Mouse (Mus musculus) gastrocnemius, postnatal 14 days (tissue): ENCODE measurements around the gene Cplx3. TPM values are rescaled to one million over a fixed set of nuclear protein-coding genes. Genes with fewer than 3 reads are reported as not detected.

ENCODE experiments used
- DNase-seq: peaks from one replicate; pipeline ENCODE4 v3.0.0; 2021; ENCODE audit warnings: mixed read lengths
- intact Hi-C: fragments of 180-260 bp; cut with DNase I; formaldehyde crosslinking; loops from one replicate; pipeline ENCODE4 v1.15.1; 2025; ENCODE audit warnings: low total_unique reads
- total RNA-seq, 2 experiments: library from RNA; stranded (reverse); gene quantifications; 2 replicates each; pipeline ENCODE4 v1.2.3; 2021

Gene Cplx3
- total RNA-seq, 2 experiments from 2014 or later: not detected

DNA sequence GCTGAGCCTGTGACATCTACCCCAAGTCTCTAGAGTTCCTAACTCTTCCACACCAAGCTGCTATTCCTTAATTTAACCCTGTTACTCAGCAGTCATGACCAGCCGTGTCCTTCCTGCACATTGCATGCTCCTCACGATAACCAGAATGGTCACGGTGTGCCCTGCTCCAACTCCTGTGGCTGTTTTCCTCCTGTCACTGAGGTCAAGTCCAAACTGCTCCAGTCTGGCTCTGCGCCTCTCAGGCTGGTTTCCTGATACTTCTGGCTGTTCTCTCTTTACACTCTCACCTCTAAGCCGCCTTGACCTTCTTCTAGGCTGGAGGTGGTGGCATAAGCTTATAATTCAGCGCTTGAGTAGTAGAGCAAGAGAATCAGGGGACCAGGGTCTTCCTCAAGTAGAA lies 37.6 kb downstream of the Cplx3 start:
- peak; percentile 44 for DNase-seq
- intact Hi-C loops: no loop called here

- no peak for DNase-seq
- intact Hi-C loops: no loop called here
Measured at GRCm38 (mm10) chr9:57566846-57567245, 39.2 kb downstream of the Cplx3 start.

DNA sequence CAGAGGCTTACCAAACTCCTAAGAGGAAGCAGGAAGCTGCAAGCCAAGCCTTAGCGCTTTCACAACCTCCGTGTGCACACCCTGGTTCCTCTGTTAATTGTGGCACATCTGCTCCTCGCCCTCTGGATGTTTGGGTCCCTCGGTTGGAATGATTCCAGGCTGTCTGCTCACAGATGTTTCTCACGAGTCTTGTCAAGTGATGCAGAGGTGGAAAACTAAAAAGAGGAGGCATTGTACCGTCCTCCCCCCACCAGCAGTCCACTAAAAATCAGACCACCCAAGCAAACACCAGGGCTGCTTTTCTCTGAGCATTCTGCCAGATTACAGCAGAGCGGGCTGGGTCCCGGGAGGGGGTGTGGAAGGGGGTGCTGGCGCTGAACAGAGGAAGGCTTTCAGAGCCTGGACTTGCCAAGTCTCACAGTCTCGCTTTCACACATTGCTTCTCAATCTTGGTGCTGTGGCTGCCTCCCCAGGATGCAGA lies 40.3 kb downstream of the Cplx3 start:
- peak; percentile 68 for DNase-seq
- intact Hi-C loops: no loop called here

GRCm38 (mm10) chr9:57564609-57565008 lies 41.5 kb downstream of the Cplx3 start:
- intact Hi-C loops: no loop called here
- no peak for DNase-seq

DNA sequence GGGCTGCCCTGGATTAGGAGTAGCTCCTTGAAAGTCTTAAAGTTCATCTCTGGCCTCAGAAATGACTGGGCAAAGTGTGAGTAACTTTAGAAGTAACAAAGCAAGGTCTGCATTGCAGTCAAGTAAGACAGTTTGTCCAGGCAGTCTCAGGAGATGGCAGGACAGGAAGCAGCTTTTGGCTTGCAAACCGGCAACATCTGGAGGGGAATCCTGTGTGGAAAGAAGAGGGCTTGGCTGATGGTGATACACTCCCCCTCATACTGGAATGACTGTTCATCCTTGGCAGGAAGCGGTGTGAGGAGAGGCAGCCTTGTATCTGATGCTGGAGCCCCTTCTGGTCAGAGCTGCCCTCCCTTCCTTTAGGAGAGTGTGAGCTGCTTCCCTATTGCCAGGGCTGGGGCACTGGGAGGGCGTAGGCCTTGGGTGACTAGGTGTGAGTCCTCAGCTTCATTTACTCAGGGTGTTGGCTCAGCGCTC lies 43.1 kb downstream of the Cplx3 start:
- DNase-seq: peak; percentile 73
- intact Hi-C loops: no loop called here

- no peak for DNase-seq
- intact Hi-C loops: no loop called here
Measured at GRCm38 (mm10) chr9:57561711-57562099, 44.4 kb downstream of the Cplx3 start.

GRCm38 (mm10) chr9:57560861-57561710 lies 45.0 kb downstream of the Cplx3 start, which contains the start of gene Scamp2:
Gene Scamp2 (plus strand): TSS chr9:57560943.
- intact Hi-C loops: no loop called here

DNA sequence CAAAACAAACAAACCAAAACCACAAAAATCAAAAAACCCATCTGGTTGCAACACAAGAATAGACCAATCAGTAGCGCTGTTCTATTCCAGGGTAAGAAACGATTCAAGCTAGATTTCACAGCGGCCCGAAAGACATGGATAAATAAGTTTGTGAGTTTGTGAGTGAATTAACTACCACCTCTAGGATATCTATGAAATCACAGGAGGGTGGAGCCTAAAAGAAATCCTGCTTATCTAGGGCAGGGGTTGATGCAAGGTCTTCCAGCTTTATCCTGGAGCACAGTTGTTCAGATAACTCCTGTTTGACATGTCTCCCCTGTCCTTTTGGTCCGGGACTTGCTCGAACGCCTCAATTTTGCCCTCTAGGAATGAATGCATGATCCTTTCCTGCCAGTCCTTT lies 45.8 kb downstream of the Cplx3 start:
- intact Hi-C loops: no loop called here

More at GRCm38 (mm10) chr9:57560861-57561710, 45.0 kb downstream of the Cplx3 start, which contains the start of gene Scamp2:
- DNase-seq: peak; percentile 94

DNA sequence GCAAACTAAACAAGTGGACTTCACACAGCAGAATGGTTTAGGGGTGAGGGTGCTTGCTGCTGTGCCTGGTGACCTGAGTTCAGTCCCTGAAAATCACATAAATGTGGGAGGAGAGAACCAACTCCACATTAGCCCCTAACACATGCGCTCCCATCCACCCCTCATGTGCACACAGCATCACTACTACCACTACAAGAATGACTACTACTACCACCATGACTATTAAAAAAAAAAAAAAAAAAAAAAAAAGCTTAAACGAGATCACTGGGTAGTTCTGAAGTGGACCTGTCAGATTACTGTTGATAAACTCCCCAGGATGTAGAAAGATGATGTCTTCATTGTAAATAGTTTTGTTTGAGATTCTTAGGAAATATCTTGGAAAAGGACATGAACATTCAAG lies 46.5 kb downstream of the Cplx3 start:
- DNase-seq: no peak
- intact Hi-C loops: no loop called here

More for the DNA sequence above, 45.8 kb downstream of the Cplx3 start:
- DNase-seq: no peak

DNA sequence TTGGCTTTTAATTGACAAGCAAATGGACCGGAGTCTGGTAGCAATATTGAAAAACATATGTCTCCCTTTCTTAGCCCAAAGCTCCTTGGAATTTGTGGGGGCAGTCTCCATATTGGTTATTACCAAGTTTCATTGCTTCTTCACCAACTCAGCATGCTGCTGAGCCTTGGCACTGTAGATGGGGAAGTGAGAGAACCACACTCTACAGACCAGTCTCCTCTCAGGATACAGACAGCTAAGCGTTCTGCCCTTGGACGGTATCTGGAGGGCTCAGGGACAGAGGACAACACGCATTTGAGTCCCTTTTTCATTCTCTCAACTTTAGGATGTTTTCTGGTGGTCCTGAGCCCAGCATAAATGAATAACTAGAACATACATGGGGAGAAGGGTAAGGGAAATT lies 47.5 kb downstream of the Cplx3 start:
- no peak for DNase-seq
- intact Hi-C loops: no loop called here

- intact Hi-C loops: no loop called here
- DNase-seq: no peak
Measured at GRCm38 (mm10) chr9:57557215-57557614, 48.9 kb downstream of the Cplx3 start.

- DNase-seq: no peak
- intact Hi-C loops: no loop called here
Measured at GRCm38 (mm10) chr9:57554753-57555152, 51.3 kb downstream of the Cplx3 start.

DNA sequence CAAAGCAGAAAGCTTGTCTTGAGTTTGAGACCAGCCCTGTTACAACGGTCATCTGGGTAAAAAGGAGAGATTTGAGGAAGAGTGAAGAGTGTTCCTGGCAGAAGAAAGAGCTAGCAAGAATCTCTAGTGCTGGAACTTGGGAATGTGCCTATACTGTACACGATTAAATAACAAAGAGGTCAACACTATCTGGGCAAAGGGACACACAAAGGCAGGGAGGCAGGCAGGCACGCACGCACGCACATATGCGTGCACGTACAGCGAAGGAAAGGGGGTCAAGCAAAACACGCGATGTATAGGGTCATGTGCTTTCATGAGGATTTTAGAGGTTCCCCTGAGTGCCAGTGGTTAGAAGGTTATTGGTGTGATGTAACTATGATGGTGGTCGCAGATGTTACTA lies 53.0 kb downstream of the Cplx3 start:
- intact Hi-C loops: no loop called here
- DNase-seq: no peak

GRCm38 (mm10) chr9:57552139-57552887 lies 53.8 kb downstream of the Cplx3 start, which contains the start of gene Mpi:
Gene Mpi (minus strand): TSS chr9:57552763.
- peak; percentile 68 for DNase-seq
- intact Hi-C loops: no loop called here

DNA sequence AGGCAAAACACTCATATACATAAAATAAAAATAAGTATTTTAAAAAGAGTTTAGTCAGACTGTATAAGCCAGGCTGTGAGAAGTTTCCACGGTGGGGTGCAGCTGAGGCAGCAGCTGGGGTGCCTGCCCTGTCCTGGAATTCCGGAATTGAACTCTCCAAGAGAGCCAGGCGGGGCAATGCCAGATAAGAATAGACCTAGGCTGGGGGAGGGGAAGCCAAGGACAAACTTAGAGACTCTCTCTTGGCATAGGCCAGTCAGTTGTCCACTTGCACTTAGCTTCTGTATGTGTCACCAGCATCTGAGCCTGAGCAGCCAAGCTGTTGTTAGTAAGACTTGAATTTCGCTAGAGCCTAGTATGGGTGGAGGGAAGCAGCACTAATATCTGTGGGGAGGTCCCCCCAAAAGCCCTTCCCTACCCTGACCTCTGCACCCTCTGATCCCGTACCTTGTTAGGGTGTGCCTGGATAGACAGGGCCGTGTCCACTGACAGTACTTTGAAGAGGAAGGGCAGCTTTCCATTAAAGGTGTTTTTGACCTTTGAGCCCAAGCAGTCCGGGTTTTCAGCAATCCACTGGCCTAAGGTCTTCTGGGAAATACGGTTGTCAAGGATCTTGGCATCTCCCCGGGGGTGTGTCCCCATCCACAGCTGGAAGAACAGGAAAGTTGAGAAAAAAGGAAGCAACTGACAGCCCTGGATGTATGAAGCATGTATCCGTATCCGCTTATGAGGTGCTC lies 55.8 kb downstream of the Cplx3 start:
- no peak for DNase-seq

More for the DNA sequence above, 55.8 kb downstream of the Cplx3 start:
- intact Hi-C loops: no loop called here

Other genes with a start within 250 kb of the Cplx3 start
- 1 to 10 TPM; 7.3 to 7.6 TPM for gene Ppcdc, start 166.2 kb downstream of the Cplx3 start, total RNA-seq
- gene Scamp5, start 138.2 kb downstream of the Cplx3 start, total RNA-seq: 1 to 10 TPM; 3.6 to 6.4 TPM
- gene Rpp25, start 102.3 kb downstream of the Cplx3 start, total RNA-seq: not detected
- 1,000 to 10,000 TPM; 1,175 to 1,382 TPM for gene Cox5a, start 85.0 kb downstream of the Cplx3 start, total RNA-seq
- gene Fam219b, start 68.8 kb downstream of the Cplx3 start, total RNA-seq: 1 to 10 TPM; 4.5 to 6.1 TPM
- gene Mpi, start 53.5 kb downstream of the Cplx3 start, total RNA-seq: 10 to 100 TPM; 69.8 to 87.0 TPM
- gene Scamp2, start 45.3 kb downstream of the Cplx3 start, total RNA-seq: 10 to 100 TPM; 44.2 to 45.0 TPM
- 1 to 10 TPM; 3.4 to 4.3 TPM for gene Ulk3, start 16.8 kb downstream of the Cplx3 start, total RNA-seq
- not detected for gene Lman1l, start 14.5 kb upstream of the Cplx3 start, total RNA-seq
- gene Csk, start 47.4 kb upstream of the Cplx3 start, total RNA-seq: 10 to 100 TPM; 14.5 to 19.3 TPM
- not detected for gene Cyp1a2, start 77.4 kb upstream of the Cplx3 start, total RNA-seq
- under 1 TPM; 0.16 to 0.37 TPM for gene Cyp1a1, start 81.6 kb upstream of the Cplx3 start, total RNA-seq
- gene Edc3, start 102.3 kb upstream of the Cplx3 start, total RNA-seq: 1 to 10 TPM; 6.4 to 6.7 TPM
- 10 to 100 TPM; 36.2 to 36.5 TPM for gene Clk3, start 159.6 kb upstream of the Cplx3 start, total RNA-seq
- gene Arid3b, start 230.5 kb upstream of the Cplx3 start, total RNA-seq: 1 to 10 TPM; 1.2 to 2.0 TPM